Mouse (Mus musculus): ENCODE data around the gene Erbb2. TPM values are rescaled to one million over a fixed set of nuclear protein-coding genes. Genes with fewer than 3 reads are reported as not detected.

Erbb2 gene
- total RNA-seq, 1 experiment from 2014 or later = not detected

DNA sequence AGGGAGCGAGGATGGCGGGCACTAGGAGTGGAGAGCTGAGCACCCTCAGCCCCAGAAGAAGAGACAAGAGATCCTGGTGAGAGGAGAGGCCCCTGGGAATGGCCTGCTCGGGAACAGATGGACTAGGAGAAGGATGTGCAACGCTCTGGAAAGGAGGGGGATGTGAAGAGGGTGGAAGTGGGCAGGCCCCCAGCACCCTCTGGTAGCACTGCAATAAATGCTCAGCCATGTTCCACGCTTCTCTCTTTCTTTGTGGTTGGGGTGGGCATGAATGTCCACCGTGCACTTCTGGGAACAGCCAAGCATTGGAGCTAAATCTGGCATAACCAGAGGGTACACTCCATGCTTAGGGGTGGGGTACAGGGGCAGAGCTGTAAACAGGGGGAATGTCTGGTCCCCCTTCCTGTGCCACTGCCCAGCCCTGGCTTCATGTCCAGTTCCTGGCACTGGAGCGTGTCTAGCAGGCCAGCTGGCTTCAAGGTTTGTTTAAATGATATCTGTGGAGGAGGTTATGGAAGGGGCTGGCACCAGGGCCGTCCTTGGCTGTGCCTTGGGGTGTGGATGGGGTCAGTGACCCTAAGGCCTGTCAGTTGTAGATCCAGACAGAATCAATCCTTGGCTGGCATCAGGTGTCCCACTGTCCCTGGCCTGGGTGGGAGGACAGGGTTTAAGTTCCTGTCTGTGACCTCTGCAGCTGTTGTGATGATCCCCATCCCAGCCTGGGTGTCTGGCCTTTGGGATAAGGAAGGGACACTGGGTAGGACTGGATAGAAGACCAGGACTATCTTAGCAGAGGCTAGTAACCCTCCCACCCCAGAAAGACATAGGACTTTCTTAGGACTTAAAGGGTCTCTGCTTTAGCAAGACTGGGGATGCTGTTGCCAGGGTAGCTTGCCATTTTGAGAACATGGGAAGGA, 27.3 kb upstream of the Erbb2 start:
- ATAC-seq (replicated peaks; ENCODE audit: low read depth, poor library complexity, severe bottlenecking) = no peak

DNA sequence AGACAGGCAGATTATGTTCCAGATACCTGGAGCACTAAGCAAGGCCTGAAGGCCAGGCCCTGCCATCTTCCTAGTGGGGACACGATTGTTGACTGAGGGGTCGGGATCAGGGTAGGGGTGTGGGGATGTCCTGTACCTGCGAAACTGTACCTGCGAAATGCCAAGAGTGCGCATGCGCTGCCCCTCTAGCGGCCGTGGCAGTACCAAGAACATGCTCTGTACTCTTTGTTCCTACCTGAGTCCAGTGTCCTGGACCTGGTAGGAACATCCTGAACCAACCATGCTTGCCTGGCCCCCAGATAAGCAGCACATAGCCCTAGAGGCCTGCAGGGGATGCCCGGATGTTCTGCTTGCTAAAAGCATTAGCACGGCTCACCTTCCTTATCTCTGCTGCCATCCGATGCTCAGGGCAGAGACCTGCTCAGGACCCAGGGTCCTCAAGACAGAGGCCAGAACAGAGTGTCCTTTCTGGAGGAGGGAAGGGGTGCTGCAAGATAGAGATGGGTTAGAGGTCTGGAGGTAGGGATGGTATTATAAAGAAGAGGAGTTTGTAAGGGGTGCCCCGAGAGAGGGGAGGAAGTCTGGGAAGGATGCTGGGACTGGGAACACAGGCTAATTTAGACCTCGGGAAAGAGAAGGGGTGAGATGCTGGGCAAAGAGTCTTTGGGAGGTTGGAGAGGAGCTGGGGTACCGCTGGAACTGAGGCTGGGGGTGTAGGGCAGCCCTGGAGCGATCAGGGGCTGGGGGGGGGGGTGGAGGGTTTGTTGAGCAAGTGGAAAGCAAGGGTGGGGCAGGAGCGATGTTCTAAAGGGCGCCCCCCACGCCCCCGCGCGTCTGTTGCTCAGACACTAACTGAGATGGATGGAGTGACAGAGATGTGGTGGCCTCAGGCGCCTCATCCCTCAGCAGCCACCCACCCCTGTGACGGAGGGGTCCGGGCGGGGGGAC, 26.4 kb upstream of the Erbb2 start, which contains the start of gene Pnmt:
Gene Pnmt, plus strand, starts transcription at position 813 of the 948 bp plus-strand sequence.
- no peak for ATAC-seq (replicated peaks; ENCODE audit: low read depth, poor library complexity, severe bottlenecking)

DNA sequence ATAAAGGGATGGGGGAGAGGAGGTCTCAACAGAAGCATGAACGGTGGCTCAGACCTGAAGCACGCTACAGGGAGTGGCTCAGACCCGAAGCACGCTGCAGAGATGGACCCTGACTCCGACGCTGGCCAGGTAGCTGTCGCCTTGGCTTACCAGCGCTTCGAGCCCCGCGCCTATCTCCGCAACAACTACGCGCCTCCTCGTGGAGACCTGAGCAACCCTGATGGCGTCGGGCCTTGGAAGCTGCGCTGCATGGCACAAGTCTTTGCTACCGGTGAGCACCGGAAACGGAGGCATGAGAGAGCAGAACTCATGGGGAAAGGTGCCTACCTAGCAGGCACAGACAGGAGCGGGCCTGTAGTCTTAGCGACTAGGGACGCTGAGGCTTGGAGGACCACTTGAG, 25.7 kb upstream of the Erbb2 start:
- no peak for ATAC-seq (replicated peaks; ENCODE audit: low read depth, poor library complexity, severe bottlenecking)

DNA sequence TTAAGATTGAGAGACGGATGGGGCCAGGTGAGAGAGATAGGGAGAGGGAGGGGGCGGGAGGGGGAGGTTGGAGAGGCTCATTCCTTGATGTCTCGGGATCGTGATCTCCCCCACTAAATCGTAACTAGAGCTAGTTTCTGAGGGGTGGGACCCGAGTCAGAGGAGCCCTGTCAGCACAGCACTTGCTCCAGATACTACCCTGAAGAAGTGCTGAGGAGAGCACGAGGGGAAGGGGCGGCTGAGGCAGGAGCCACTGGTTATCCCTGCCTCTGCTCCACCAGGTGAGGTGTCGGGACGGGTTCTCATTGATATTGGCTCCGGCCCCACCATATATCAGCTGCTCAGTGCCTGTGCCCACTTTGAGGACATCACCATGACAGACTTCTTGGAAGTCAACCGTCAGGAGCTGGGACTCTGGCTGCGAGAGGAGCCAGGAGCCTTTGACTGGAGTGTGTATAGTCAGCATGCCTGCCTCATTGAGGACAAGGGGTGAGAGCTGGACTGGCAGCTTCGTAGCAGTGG, 25.2 kb upstream of the Erbb2 start:
- ATAC-seq (replicated peaks; ENCODE audit: low read depth, poor library complexity, severe bottlenecking) = no peak

DNA sequence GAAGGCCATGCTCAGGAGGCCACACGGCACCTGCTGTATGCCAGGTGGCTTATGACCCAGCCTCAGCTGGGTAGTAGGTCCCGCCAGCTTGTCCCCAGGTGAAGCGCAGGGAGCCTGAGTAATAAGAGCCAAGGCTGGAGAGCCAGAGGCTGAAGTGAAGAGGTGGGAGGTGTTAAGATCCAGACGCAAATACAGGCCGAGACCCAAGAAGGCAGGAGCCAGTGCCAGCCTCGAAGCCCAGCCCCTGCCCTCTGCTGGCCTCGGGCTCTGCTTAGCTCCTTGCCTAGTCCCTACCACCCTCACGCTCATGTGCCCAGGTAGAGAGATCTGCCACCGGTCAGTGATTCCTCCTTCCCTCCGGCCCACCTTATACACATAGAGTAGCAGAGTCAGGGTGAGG, 24.0 kb upstream of the Erbb2 start:
- no peak for ATAC-seq (replicated peaks; ENCODE audit: low read depth, poor library complexity, severe bottlenecking)

DNA sequence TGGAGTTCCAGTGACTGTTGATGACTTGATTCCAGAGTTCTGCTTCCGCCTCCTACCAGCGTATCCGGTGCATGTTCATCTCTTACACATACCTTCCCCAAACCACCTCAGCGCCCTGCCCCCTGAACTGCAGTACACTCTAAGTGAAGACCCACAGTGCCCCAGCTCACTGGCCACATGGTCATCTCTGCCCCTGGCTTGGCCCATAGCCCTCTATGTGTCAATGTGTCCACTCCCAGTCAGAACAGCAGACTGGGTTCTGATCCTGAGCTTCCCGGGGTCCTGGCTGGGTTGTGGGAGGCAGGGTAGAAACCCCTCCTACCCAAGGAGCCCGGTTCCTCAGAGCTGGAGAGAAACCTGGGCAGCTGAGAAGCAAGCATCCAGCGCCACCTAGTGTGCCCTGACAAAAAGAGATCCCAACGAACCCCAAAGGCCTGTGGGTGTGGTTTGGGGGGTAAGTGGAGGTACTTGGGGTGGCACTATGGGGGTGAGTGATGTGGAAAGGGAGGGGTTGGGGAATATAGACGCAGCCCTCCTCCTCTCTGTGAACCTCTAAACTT, 23.0 kb upstream of the Erbb2 start:
- peak; percentile 38 for ATAC-seq (replicated peaks; ENCODE audit: low read depth, poor library complexity, severe bottlenecking)

DNA sequence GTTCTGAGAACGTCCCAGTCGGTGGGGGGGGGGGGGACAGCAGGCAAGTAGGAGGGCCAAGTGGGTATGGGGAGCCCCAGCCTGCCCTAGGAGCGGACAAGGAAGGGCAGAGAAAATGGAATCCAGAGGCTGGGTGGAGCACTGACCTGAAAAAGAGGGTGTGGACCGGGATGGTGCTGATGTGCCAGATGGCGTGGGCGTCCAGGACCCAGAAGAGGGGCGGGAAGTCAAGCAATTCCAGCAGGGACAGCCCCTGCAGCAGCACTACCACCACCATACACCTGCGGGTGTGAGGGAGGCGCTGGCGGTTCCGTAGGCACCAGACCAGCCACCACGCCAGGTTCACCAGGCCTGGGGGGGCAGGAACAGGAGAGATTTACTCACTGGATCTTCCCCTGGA, 22.1 kb upstream of the Erbb2 start:
- ATAC-seq (replicated peaks; ENCODE audit: low read depth, poor library complexity, severe bottlenecking) = no peak

DNA sequence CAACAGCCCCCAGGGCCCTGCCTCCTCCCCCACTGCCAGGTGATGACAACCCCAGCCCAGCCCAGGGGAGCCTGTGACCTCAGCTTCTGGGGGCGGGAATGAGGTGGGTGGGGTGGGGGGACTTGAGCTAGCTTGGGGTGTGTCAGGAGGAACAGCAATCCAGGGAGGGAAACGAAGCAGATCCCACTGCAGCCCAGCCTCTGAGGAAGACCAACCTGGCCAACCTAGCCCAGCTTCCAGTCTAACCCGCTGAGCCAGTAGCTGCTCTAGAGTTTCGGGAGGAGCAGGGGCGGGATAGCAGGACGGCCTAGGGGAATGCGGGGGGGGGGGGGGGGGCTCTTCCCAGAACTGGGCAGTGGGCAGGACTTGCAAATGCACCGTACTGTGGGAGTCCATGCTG, 20.2 kb upstream of the Erbb2 start:
- no peak for ATAC-seq (replicated peaks; ENCODE audit: low read depth, poor library complexity, severe bottlenecking)

DNA sequence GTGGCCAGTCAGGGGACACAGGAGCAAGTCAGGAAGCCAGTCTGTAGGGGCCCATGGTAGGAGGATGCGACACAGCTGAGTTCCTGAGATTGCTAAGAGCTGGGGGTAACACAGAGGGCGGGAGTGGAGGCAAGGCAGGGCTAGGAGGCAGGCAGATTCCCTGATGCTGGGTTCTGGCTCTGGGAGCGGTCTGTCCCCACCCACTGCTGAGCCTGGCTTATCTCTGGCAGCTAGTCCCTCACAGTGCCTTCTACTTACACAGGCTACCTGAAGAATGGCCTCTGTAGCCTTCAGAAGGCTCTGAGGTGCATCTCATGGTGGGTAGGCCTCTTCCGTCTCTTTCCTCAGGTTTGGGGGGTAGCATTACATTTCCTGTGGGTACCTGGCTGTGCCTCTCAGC, 19.6 kb upstream of the Erbb2 start:
- peak; percentile 40 for ATAC-seq (replicated peaks; ENCODE audit: low read depth, poor library complexity, severe bottlenecking)

DNA sequence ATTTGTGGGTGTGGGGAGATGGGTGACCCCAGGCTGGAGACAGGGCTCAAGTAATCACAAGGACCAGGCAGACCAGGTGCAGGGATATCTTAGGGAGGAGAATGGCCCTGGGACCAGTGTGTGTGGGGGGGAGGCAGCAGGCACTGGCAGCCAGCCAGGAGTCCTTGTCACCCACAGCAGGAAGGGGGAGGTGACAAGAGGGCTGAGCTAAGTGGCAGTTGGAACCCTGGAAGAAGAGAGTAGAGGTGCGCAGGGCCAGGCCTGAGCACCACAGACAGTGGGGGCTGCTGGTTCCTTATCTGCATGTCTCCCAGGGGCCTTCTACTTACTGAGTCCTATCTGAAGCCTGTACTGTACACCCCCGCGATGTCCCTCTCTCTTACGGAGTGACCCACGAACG, 19.0 kb upstream of the Erbb2 start:
- ATAC-seq (replicated peaks; ENCODE audit: low read depth, poor library complexity, severe bottlenecking) = peak; percentile 71

DNA sequence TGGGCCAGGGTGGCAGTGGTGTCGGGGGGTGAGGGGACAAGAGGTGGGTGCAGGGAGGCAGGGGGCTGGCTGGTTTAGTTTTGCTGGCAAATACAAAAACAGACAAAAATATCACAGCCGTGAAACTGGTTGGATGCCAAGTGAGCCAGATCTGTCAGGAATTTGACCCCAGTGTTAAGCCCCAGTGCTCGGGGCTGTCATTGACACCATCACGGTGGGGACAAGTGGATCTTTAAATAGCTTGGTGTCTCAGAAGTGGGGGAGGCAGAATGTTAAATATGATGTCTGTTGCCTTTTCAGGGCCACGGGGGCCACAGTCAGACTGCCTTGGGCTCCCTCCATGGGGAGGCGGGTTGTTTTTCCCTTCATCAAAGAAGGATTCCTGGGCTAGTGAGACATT, 18.0 kb upstream of the Erbb2 start:
- no peak for ATAC-seq (replicated peaks; ENCODE audit: low read depth, poor library complexity, severe bottlenecking)

DNA sequence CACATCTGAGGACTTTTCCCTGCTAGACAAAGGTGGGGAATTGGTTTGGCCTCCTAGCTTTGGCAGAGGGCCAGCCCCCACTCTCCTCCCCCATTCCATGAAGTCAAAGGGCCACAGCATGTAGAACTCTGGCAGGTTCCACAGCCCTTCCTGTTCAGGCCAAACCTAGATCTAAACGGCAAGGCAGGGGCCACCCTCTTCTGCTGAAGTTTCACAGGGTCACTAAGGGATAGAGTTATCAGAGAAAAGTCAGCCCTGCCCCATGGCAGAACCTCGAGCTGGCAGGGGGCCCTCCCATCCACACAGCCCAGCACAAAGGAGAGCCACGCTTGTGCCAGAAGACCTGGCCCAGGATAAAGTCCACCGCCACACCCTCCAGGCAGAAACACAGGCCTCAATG, 17.2 kb upstream of the Erbb2 start:
- ATAC-seq (replicated peaks; ENCODE audit: low read depth, poor library complexity, severe bottlenecking) = no peak

DNA sequence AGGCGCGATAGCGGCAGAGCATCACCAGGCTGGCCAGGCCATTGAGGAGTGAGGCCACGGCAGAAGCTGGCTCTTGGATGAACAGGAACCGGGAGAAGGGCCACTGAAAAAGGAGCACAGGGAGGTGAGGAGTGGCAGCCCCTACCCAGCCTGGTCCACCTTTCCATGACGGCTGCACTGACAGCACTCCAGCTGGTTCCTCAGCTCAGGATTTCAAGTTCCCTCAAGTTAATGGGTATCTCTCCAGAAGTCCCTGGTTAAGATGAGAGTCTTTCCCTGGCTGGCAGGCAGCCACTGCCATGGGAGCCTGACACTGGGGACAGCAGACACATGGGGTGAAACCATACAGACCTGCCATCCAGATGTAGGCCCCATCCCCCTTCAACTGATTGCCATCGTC, 14.3 kb upstream of the Erbb2 start:
- no peak for ATAC-seq (replicated peaks; ENCODE audit: low read depth, poor library complexity, severe bottlenecking)

DNA sequence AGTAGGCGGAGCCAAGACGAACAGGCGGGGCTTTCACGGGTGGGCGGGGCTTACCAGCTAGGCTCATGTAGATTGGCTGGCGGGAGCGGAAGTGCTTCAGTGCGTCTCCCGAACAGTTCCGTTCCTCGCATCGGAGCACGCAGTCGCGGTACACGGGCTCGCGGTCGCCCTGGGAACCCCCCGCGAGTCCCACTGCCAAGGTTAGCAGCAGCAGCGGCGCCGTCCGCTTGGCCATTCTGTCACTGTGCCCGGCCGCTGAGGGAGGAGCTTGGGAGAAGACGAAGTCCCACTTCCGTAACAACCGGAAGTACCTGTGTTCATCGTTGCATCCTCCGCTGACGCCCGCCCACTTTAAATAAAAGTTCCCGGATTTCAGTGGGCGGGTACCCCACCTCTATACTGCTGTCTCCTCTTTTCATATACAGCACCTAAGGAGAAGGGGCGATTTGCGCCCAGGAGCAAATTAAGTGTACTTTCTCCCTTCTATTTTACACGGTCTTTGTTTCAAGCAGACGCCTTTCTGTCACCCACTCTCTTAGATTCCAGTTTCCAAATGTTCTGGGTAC, 12.0 kb upstream of the Erbb2 start, which contains the start of gene Pgap3:
Gene Pgap3, minus strand, starts transcription at position 330 of the 566 bp plus-strand sequence.
- ATAC-seq (replicated peaks; ENCODE audit: low read depth, poor library complexity, severe bottlenecking) = peak; percentile 89

DNA sequence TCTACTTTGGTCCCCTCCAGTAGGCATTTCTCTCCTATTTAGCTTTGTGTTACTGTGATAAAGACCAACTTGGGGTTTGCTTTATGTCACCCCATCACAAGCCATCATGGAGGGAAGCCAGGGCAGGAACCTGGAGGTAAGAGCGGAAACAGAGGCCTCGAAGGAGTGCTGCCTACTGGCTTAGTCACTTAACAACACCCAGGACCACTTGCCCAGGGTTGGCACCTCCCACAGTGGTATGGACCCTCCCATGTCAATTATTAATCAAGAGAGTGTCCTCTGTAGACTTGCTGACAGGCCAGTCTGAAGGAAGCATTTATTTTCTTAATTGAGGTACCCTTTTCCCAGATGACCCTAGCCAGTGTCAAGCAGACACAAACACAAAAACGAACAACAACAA, 11.5 kb upstream of the Erbb2 start:
- ATAC-seq (replicated peaks; ENCODE audit: low read depth, poor library complexity, severe bottlenecking) = no peak

DNA sequence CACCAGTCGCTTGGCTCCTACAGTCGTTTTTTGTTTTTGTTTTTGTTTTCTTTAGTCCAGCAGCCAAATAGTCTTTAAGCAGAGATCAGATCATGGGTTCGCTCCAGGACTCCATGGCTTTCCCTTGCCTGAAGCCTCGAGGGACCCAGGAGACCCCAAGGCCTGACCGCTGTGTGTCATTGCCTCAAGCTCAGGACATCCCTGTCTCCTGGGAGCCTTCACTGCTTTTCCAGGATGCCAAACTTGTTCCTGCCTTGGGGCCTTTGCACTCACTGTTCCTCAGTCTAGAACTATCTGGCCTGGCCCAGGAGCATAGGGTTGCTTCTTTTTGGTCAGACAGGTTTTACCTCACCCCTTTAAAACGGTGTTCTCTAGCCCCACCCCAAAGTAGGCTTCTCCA, 5.6 kb upstream of the Erbb2 start:
- no peak for ATAC-seq (replicated peaks; ENCODE audit: low read depth, poor library complexity, severe bottlenecking)

DNA sequence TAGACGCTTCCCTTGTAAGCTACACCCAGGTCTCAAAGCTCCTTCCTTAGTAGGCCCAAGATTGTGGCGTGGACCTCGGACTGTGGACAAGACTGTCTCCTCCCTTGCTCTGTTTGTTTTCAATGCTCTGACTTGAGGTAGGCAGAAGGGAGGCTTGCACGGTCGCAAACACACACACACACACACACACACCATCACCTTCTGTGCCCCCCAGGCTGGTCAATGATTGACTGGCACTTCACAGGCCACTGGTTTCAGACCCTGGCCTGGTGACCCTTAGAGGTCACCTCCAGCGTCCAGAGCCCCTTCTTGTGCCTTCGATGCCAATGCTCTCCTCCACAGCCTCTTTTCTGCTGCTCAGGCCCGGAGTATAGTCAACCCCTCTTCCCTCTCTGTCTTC, 3.4 kb upstream of the Erbb2 start:
- ATAC-seq (replicated peaks; ENCODE audit: low read depth, poor library complexity, severe bottlenecking) = no peak

DNA sequence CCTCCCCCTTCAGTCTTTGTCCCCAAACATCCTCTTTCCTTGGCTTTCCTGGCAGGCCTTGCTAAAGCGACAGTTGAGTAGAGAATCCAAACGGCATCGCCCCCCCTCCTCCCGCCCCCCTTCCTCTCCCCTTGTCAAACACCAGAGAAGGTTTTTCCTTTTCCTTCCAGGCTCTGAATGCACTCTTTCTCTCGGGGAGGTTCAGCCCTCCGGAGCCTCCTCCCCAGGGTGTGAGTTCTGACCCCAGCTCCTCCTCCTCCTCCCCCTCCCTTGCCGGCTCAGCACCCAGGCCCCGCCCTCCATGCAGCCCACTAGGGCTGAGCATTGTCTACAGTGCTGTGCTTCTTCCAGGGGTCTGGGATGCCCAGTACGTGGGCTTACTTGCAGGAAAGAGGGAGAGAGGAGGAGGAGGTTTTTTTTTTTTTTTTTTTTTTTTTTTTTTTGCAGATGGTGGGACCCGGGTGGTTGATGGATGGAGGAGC, 2.9 kb upstream of the Erbb2 start:
- ATAC-seq (replicated peaks; ENCODE audit: low read depth, poor library complexity, severe bottlenecking) = no peak

DNA sequence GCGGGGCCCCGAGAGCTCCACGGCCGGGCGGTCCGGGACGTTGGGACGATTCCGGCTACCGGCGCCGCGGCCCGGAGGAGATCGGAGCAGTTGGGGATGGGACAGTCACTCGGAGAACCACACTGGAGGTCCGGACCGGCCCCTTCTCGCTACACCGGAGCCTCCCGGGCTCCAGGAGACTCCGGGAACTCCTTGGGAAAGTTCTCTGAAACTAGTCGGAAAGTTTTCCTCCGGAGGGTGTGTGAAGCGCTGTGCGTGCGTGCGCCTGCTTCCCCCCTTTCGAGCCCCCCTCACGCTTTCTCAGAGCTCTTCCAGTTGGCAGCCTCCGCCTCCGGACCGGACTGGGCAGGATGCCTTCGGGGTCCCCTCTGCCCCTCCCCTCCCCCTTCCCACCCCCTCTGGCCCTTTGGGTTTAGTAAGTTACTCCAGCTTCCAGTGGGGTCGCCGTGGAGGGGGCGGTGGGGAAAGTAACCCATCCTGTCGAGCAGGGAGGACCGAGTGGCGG, 579 bp downstream of the Erbb2 start:
- no peak for ATAC-seq (replicated peaks; ENCODE audit: low read depth, poor library complexity, severe bottlenecking)

DNA sequence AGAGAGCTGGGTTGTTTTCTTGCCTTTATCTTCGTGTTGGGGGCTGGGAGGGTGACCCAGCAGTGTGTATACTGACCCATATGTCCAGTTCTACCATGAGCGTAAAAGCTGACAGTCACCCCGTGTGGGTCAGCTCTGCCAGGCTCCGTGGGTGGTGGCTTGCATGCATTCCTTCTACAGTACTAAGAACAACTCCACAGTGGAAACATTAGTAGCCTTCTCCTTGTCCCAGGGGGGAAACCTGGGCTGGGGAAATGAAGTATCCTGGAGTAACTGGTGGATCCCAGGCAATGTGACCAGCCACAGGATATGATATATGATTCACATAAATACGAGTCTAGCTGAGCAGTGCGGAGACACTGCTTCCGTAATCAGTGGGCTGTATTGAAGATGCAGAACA, 1.5 kb downstream of the Erbb2 start:
- no peak for ATAC-seq (replicated peaks; ENCODE audit: low read depth, poor library complexity, severe bottlenecking)

All from common myeloid progenitor, adult 5-6 weeks (primary cell).